ENCODE assay signal across 14 mouse cellular contexts in genomic region chr4:114442186-114442585, GRCm38 (mm10). TPM values are rescaled to one million over a fixed set of nuclear protein-coding genes. Genes with fewer than 3 reads are reported as not detected.
DNase-seq lines count a peak whose midpoint lies in the region; ATAC-seq and TF ChIP-seq lines count a peak whose summit lies in the region.
"Had no signal": no experiment of that assay in that cellular context is flagged by ENCODE, and none has a peak within 500 bp of the region (broad histone marks: within the 10 kb centered on the region; RNA-seq: fewer than 3 reads in every experiment).

No protein-coding gene starts in this region.

- H3K27me3 ChIP-seq in kidney, embryonic 14.5 days (ENCODE audit: control insufficient read depth, insufficient read depth, low read length), result no peaks in the 10 kb centered on the region
- no peaks in the 10 kb centered on the region for H3K27me3 ChIP-seq in C2C12 (ENCODE audit: control insufficient read depth, insufficient read depth, insufficient read length)
- H3K27me3 ChIP-seq: embryonic facial prominence, embryonic 12.5 days; forebrain, embryonic 15.5 days had no signal

- H3K79me3 ChIP-seq in C2C12 (ENCODE audit: low read depth), result no peaks in the 10 kb centered on the region

- peak; percentile 11 for DNase-seq in adrenal gland, postnatal 10 days
- DNase-seq in adrenal gland, postnatal 25 days, result no peak
- DNase-seq in kidney, adult 11 months, result peak; percentile 70
- peak; percentile 43 for DNase-seq in kidney, postnatal 10 days
- no peak for DNase-seq in ovary, postnatal 10 days (ENCODE audit: low spot score)
- no peak for DNase-seq in c-Kit-positive CD71-positive TER-119-positive erythroid progenitor cells, embryonic 14.5 days (ENCODE audit: low spot score)
- DNase-seq: adrenal gland, postnatal 14 days; cerebellum, adult 8-10 months had no signal

- no peaks in the 10 kb centered on the region for H3K4me1 ChIP-seq in kidney, embryonic 14.5 days (ENCODE audit: control insufficient read depth, insufficient read depth, low read length)
- H3K4me1 ChIP-seq: forebrain, embryonic 15.5 days had no signal

- no peak overlapping the region for H3K4me2 ChIP-seq in kidney, embryonic 14.5 days (replicated peaks; ENCODE audit: low read depth, low read length)
- H3K4me2 ChIP-seq: embryonic facial prominence, embryonic 12.5 days; forebrain, embryonic 15.5 days had no signal

- TF ChIP-seq CTCF in C2C12 (IDR thresholded peaks at IDR 0.05; ENCODE audit: control insufficient read depth, insufficient read depth, insufficient read length), result peak; percentile 19

- no peak overlapping the region for H3K4me3 ChIP-seq in kidney, embryonic 14.5 days (ENCODE audit: low read length)
- H3K4me3 ChIP-seq in C2C12 (ENCODE audit: insufficient read depth, poor library complexity, severe bottlenecking), result no peak overlapping the region
- H3K4me3 ChIP-seq: embryonic facial prominence, embryonic 12.5 days; forebrain, embryonic 15.5 days had no signal

- no peak overlapping the region for H3ac ChIP-seq in C2C12 (ENCODE audit: control insufficient read depth, insufficient read length, low read depth)

- no peak overlapping the region for H3K9ac ChIP-seq in kidney, embryonic 14.5 days (ENCODE audit: low read depth, low read length)
- H3K9ac ChIP-seq: embryonic facial prominence, embryonic 12.5 days; forebrain, embryonic 15.5 days had no signal

- H3K79me2 ChIP-seq in C2C12 (ENCODE audit: control insufficient read depth, insufficient read depth), result no peaks in the 10 kb centered on the region

- no peaks in the 10 kb centered on the region for H3K36me3 ChIP-seq in kidney, embryonic 14.5 days (ENCODE audit: control insufficient read depth, insufficient read depth, low read length)
- H3K36me3 ChIP-seq in C2C12 (ENCODE audit: control insufficient read depth, insufficient read depth), result no peaks in the 10 kb centered on the region
- H3K36me3 ChIP-seq: embryonic facial prominence, embryonic 12.5 days; forebrain, embryonic 15.5 days had no signal

- ATAC-seq in kidney, embryonic 14.5 days (ENCODE audit: low FRiP score, low TSS enrichment), result no peak
- ATAC-seq: forebrain, embryonic 15.5 days had no signal

- H3K9me3 ChIP-seq in kidney, embryonic 14.5 days (ENCODE audit: control insufficient read depth, low read length), result no peaks in the 10 kb centered on the region
- H3K9me3 ChIP-seq: embryonic facial prominence, embryonic 12.5 days; forebrain, embryonic 15.5 days had no signal

- WGBS in kidney, embryonic 14.5 days, result 43% methylated on average over 2 of the region's 2 CpGs

- H3K27ac ChIP-seq in kidney, embryonic 14.5 days (ENCODE audit: low read depth, low read length), result no peak overlapping the region
- H3K27ac ChIP-seq: embryonic facial prominence, embryonic 12.5 days; forebrain, embryonic 15.5 days; macrophage had no signal

TF ChIP-seq in C2C12, 6 proteins besides CTCF, POLR2A, EP300 and RAD21:
- TF ChIP-seq USF1 (IDR thresholded peaks at IDR 0.05; ENCODE audit: low read depth), result no peak
- TF ChIP-seq MYOG (IDR thresholded peaks at IDR 0.05; ENCODE audit: control insufficient read depth, extremely low read depth, insufficient read length), result no peak
- TF ChIP-seq CEBPB (IDR thresholded peaks at IDR 0.05; ENCODE audit: low read depth), result no peak
- no peak for TF ChIP-seq FOSL1 (IDR thresholded peaks at IDR 0.05; ENCODE audit: insufficient read depth, low read length, poor library complexity, severe bottlenecking)
- no peak for TF ChIP-seq MAX (IDR thresholded peaks at IDR 0.05)
- TF ChIP-seq MYOD1 (IDR thresholded peaks at IDR 0.05; ENCODE audit: control insufficient read depth, insufficient read length, low read depth), result no peak

RNA-seq across cellular contexts. Expression of gene Trabd2b, which starts 35.7 kb away (rescaled TPM):
- total RNA-seq in adrenal gland, postnatal 10 days (2021), result 1 to 10 TPM; 1.7 to 1.8 TPM
- 0.67 and 0.97 TPM in 2 replicates for total RNA-seq in adrenal gland, postnatal 25 days (2021)
- polyA plus RNA-seq in kidney, embryonic 14.5 days (2014; fragmentation: Nextera tagmentation; extraction: Ambion mirVana), result 4.1 and 5.0 TPM in 2 replicates
- polyA plus RNA-seq in C2C12 (2012; fragmentation: generic; extraction: Trizol), result 0.28 TPM
- total RNA-seq: granulocyte monocyte progenitor cell, adult 5-6 weeks had no signal
- polyA plus RNA-seq: macrophage had no signal

Comparison
In these comparisons a context has a peak if more than half of its experiments do, and no peak if none do; other contexts are left out.
1. DNase-seq: peak in adrenal gland, postnatal 10 days (single experiment), kidney, adult 11 months (single experiment) and kidney, postnatal 10 days (single experiment); none in adrenal gland, postnatal 25 days (single experiment), ovary, postnatal 10 days (single experiment) and c-Kit-positive CD71-positive TER-119-positive erythroid progenitor cells, embryonic 14.5 days (single experiment).